Comparison of ENCODE assay signal across 8 mouse cellular contexts in the genomic region with DNA sequence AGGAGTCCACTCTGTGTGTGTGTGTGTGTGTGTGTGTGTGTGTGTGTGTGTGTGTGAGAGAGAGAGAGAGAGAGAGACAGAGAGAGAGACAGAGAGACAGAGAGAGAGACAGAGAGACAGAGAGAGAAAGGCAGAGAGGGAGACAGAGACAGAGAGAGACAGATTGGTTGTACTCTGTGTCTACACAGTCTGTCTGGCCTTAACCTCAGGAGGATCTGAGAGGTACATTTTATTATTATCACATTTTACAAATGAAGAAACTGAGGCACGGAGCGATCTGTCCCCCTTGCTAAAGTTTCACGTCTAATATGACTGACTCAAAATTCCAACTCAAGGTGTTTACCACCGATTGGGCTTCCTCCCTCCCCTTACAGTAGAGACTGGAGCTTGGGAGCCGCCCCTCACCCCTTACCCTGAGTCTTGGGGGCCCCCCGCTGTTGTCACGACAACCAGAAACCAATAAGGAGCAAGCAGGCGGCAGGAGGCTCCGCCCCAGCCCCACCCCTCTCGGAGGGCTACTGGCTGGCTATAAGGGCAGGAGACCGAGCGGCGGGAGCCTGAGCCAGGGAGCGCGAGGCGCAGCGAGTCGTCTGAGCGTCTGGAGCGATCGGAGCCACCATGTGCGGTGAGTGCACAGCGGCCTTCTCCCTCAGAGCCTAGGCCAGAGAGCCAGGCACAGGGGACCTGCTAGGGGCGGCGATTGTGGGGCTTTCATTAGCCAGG. TPM values are rescaled to one million over a fixed set of nuclear protein-coding genes. Genes with fewer than 3 reads are reported as not detected.
A peak's percentile ranks its signal among the peaks of the same experiment; 100 is the strongest.
DNase-seq lines count a peak whose midpoint lies in the region; ATAC-seq and TF ChIP-seq lines count a peak whose summit lies in the region.

Gene Gfpt2, plus strand, starts transcription at position 560 of the 723 bp plus-strand sequence.

- H3K4me2 ChIP-seq in heart, embryonic 12.5 days, result peak within 1 kb of the TSS; percentile 91
- H3K4me2 ChIP-seq in kidney, embryonic 15.5 days, result peak within 1 kb of the TSS; percentile 99
- H3K4me2 ChIP-seq in limb, embryonic 15.5 days, result peak within 1 kb of the TSS; percentile 83
- peak within 1 kb of the TSS; percentile 91 for H3K4me2 ChIP-seq in midbrain, postnatal 0 days (ENCODE audit: low read depth, low read length, poor library complexity, severe bottlenecking)

- no peaks in the 10 kb centered on the region for H3K4me1 ChIP-seq in brown adipose tissue, adult 24 weeks (ENCODE audit: control insufficient read depth, insufficient read depth, insufficient read length, low read length)
- H3K4me1 ChIP-seq in heart, embryonic 12.5 days (replicated peaks), result peaks cover 10% of the 10 kb centered on the region
- H3K4me1 ChIP-seq in kidney, embryonic 15.5 days, result peaks cover 25% of the 10 kb centered on the region
- peaks cover 22% of the 10 kb centered on the region for H3K4me1 ChIP-seq in limb, embryonic 15.5 days
- peaks cover 3% of the 10 kb centered on the region; the same call in 1 of the 2 replicates for H3K4me1 ChIP-seq in midbrain, postnatal 0 days (ENCODE audit: insufficient read depth, low read length)
- H3K4me1 ChIP-seq in testis, adult 2 months (ENCODE audit: control insufficient read depth, insufficient read depth, low read length), result peaks cover 11% of the 10 kb centered on the region

- no peaks in the 10 kb centered on the region; the same call in 1 of the 2 replicates for H3K27me3 ChIP-seq in heart, embryonic 12.5 days (replicated peaks)
- H3K27me3 ChIP-seq in kidney, embryonic 15.5 days, result no peaks in the 10 kb centered on the region
- no peaks in the 10 kb centered on the region for H3K27me3 ChIP-seq in limb, embryonic 15.5 days
- no peaks in the 10 kb centered on the region for H3K27me3 ChIP-seq in midbrain, postnatal 0 days (ENCODE audit: insufficient read depth, low read length)
- no peaks in the 10 kb centered on the region; the same call in 1 of the 2 replicates for H3K27me3 ChIP-seq in testis, adult 2 months (ENCODE audit: control insufficient read depth, insufficient read depth, low read length)

- H3K9ac ChIP-seq in heart, embryonic 12.5 days, result peak within 1 kb of the TSS; percentile 74
- peak within 1 kb of the TSS; percentile 62 for H3K9ac ChIP-seq in kidney, embryonic 15.5 days
- peak within 1 kb of the TSS; percentile 61 for H3K9ac ChIP-seq in limb, embryonic 15.5 days
- peak within 1 kb of the TSS; percentile 74 for H3K9ac ChIP-seq in midbrain, postnatal 0 days (replicated peaks; ENCODE audit: low read length, poor library complexity, severe bottlenecking)

- H3K36me3 ChIP-seq in heart, embryonic 12.5 days, result no peaks in the 10 kb centered on the region
- H3K36me3 ChIP-seq in kidney, embryonic 15.5 days, result no peaks in the 10 kb centered on the region
- H3K36me3 ChIP-seq in limb, embryonic 15.5 days, result no peaks in the 10 kb centered on the region
- no peaks in the 10 kb centered on the region for H3K36me3 ChIP-seq in midbrain, postnatal 0 days (ENCODE audit: insufficient read depth, low read length)
- H3K36me3 ChIP-seq in testis, adult 2 months (ENCODE audit: control insufficient read depth, insufficient read depth, low read length), result no peaks in the 10 kb centered on the region

- H3K4me3 ChIP-seq in brown adipose tissue, adult 24 weeks (ENCODE audit: insufficient read depth, low read depth, low read length), result peak within 1 kb of the TSS; percentile 53
- peak within 1 kb of the TSS; percentile 60 for H3K4me3 ChIP-seq in heart, embryonic 12.5 days
- H3K4me3 ChIP-seq in kidney, embryonic 15.5 days (replicated peaks), result peak within 1 kb of the TSS; percentile 57
- H3K4me3 ChIP-seq in limb, embryonic 15.5 days, result peak within 1 kb of the TSS; percentile 62
- peak within 1 kb of the TSS; percentile 58 for H3K4me3 ChIP-seq in midbrain, postnatal 0 days (ENCODE audit: low read depth, low read length)
- peak within 1 kb of the TSS; percentile 71 for H3K4me3 ChIP-seq in testis, adult 2 months (ENCODE audit: control insufficient read depth, low read depth, low read length)

- ATAC-seq in heart, embryonic 12.5 days (ENCODE audit: insufficient number of reproducible peaks, low FRiP score), result peak; percentile 91
- peak; percentile 97 for ATAC-seq in kidney, embryonic 15.5 days (replicated peaks; ENCODE audit: low FRiP score)
- peak; percentile 94 for ATAC-seq in limb, embryonic 15.5 days (ENCODE audit: insufficient number of reproducible peaks, low FRiP score, low TSS enrichment, low read depth)
- peak; percentile 96 for ATAC-seq in midbrain, postnatal 0 days (ENCODE audit: low FRiP score)

- WGBS in heart, embryonic 12.5 days, result under 1% methylated on average over 25 of the region's 25 CpGs
- WGBS in kidney, embryonic 15.5 days, result under 1% methylated on average over 25 of the region's 25 CpGs
- WGBS in limb, embryonic 15.5 days, result under 1% methylated on average over 25 of the region's 25 CpGs
- 0% methylated on average over 23 of the region's 25 CpGs for WGBS in midbrain, postnatal 0 days

- 0 out of 2 replicates have a peak, but pooled peaks cover 4% of the 10 kb centered on the region for H3K9me3 ChIP-seq in heart, embryonic 12.5 days (replicated peaks)
- no peaks in the 10 kb centered on the region for H3K9me3 ChIP-seq in kidney, embryonic 15.5 days (replicated peaks)
- H3K9me3 ChIP-seq in limb, embryonic 15.5 days, result no peaks in the 10 kb centered on the region
- H3K9me3 ChIP-seq in midbrain, postnatal 0 days (ENCODE audit: low read length), result no peaks in the 10 kb centered on the region

- peak; percentile 8 to 17 for DNase-seq in B cell, adult 2 months
- peak; percentile 63 for DNase-seq in fibroblast of lung, adult 2 months (ENCODE audit: low read depth)
- peak; percentile 92 for DNase-seq in midbrain, postnatal 0 days (ENCODE audit: low spot score)

- TF ChIP-seq CTCF in midbrain, postnatal 0 days (IDR thresholded peaks at IDR 0.05), result no peak
- TF ChIP-seq CTCF in testis, adult 2 months (IDR thresholded peaks at IDR 0.05; ENCODE audit: control insufficient read depth, insufficient read depth, insufficient replicate concordance, low read depth, low read length), result no peak

- no peak within 1 kb of the TSS for H3K27ac ChIP-seq in brown adipose tissue, adult 24 weeks (replicated peaks; ENCODE audit: low read depth, low read length)
- H3K27ac ChIP-seq in heart, embryonic 12.5 days (ENCODE audit: poor library complexity, severe bottlenecking), result no peak within 1 kb of the TSS
- peak within 1 kb of the TSS; percentile 66 for H3K27ac ChIP-seq in kidney, embryonic 15.5 days
- peak within 1 kb of the TSS; percentile 85 for H3K27ac ChIP-seq in limb, embryonic 15.5 days
- H3K27ac ChIP-seq in midbrain, postnatal 0 days (ENCODE audit: low read depth, low read length), result peak within 1 kb of the TSS; percentile 21; the same call in 1 of the 2 replicates
- H3K27ac ChIP-seq in testis, adult 2 months (ENCODE audit: control insufficient read depth, insufficient read depth, low read depth, low read length), result no peak within 1 kb of the TSS; the same call in 1 of the 2 replicates

- peak; percentile 69; the same call in 1 of the 2 replicates for TF ChIP-seq POLR2A in testis, adult 2 months (IDR thresholded peaks at IDR 0.05; ENCODE audit: control insufficient read depth, low read depth, low read length)

RNA-seq across cellular contexts. Expression of gene Gfpt2, which starts in this region (rescaled TPM):
- 6.9 and 14.4 TPM in 2 replicates for polyA plus RNA-seq in brown adipose tissue, adult 24 weeks (2012; ENCODE audit: insufficient read depth, insufficient read length, missing spikeins)
- polyA plus RNA-seq in heart, embryonic 12.5 days (2016; fragmentation: Nextera tagmentation; extraction: Ambion mirVana), result 13.9 and 14.7 TPM in 2 replicates
- polyA plus RNA-seq in kidney, embryonic 15.5 days (2015; fragmentation: Nextera tagmentation; extraction: Ambion mirVana), result 12.4 and 13.8 TPM in 2 replicates
- polyA plus RNA-seq in limb, embryonic 15.5 days (2015; fragmentation: Nextera tagmentation; extraction: Ambion mirVana), result 32.0 and 34.3 TPM in 2 replicates
- total RNA-seq in midbrain, postnatal 0 days (2014; rRNA removed), result 3.1 and 6.0 TPM in 2 replicates
- polyA plus RNA-seq in midbrain, postnatal 0 days (2015; fragmentation: Nextera tagmentation; extraction: Ambion mirVana), result 3.9 and 4.3 TPM in 2 replicates
- 2.3 TPM in 2 replicates for polyA plus RNA-seq in testis, adult 2 months (2012; rRNA removed)

Comparison
In these comparisons a context has a peak if more than half of its experiments do, and no peak if none do; other contexts are left out.
1. DNase-seq: peak in every context shown above with its lines; median percentile 92 in midbrain, postnatal 0 days; 63 in fibroblast of lung, adult 2 months; 12 in B cell, adult 2 months.
2. H3K27ac ChIP-seq: peak in kidney, embryonic 15.5 days (single experiment), limb, embryonic 15.5 days (single experiment) and midbrain, postnatal 0 days (single experiment); none in brown adipose tissue, adult 24 weeks (single experiment), heart, embryonic 12.5 days (single experiment) and testis, adult 2 months (single experiment).
3. Peak in every context shown above with its lines, with median percentiles within 50 percentile points of each other: H3K4me3 ChIP-seq, ATAC-seq, H3K4me2 ChIP-seq and H3K9ac ChIP-seq.